Mouse (Mus musculus): ENCODE measurements around the gene Ptprk. TPM values are rescaled to one million over a fixed set of nuclear protein-coding genes. Genes with fewer than 3 reads are reported as not detected.

Ptprk gene
- total and polyA plus RNA-seq, 3 experiments: 8.6 to 21.0 (median 20.0) TPM

GRCm38 (mm10) chr10:28193630-28194029 is 119.0 kb downstream of the Ptprk start:
- Histone ChIP-seq H3K27me3 (ENCODE audit: control insufficient read depth, insufficient read depth, low read length) (no peaks in the 10 kb centered on the region), H3K36me3 (ENCODE audit: control insufficient read depth, insufficient read depth, low read length) (no peaks in the 10 kb centered on the region), H3K4me3 (no peak overlapping the region), H3K27ac (no peak overlapping the region), H3K79me2 (replicated peaks; ENCODE audit: control insufficient read depth, insufficient read depth, low read length) (no peaks in the 10 kb centered on the region), H3K9ac (ENCODE audit: low read depth, low read length) (no peak overlapping the region), H3K4me1 (ENCODE audit: control insufficient read depth, insufficient read depth, low read length) (no peaks in the 10 kb centered on the region)
- WGBS: 81% methylated on average over 5 of the region's 5 CpGs
- no peak for DNase-seq
- TF ChIP-seq EP300 (IDR thresholded peaks at IDR 0.05; ENCODE audit: insufficient read depth, low read depth, low read length) (no peak), POLR2A (IDR thresholded peaks at IDR 0.05; ENCODE audit: insufficient read depth, low read depth, low read length) (no peak), CTCF (IDR thresholded peaks at IDR 0.05) (no peak)
- intact Hi-C loops (cut with DNase I): no loop called here

- TF ChIP-seq EP300 (IDR thresholded peaks at IDR 0.05; ENCODE audit: insufficient read depth, low read depth, low read length) (no peak), CTCF (IDR thresholded peaks at IDR 0.05) (no peak), POLR2A (IDR thresholded peaks at IDR 0.05; ENCODE audit: insufficient read depth, low read depth, low read length) (no peak)
- Histone ChIP-seq H3K4me1 (ENCODE audit: control insufficient read depth, insufficient read depth, low read length) (no peaks in the 10 kb centered on the region), H3K79me2 (replicated peaks; ENCODE audit: control insufficient read depth, insufficient read depth, low read length) (no peaks in the 10 kb centered on the region), H3K36me3 (ENCODE audit: control insufficient read depth, insufficient read depth, low read length) (no peaks in the 10 kb centered on the region), H3K27ac (no peak overlapping the region), H3K4me3 (no peak overlapping the region), H3K27me3 (ENCODE audit: control insufficient read depth, insufficient read depth, low read length) (no peaks in the 10 kb centered on the region), H3K9ac (ENCODE audit: low read depth, low read length) (no peak overlapping the region)
- 91% methylated on average over 3 of the region's 3 CpGs for WGBS
- intact Hi-C loops (cut with DNase I): no loop called here
- no peak for DNase-seq
Measured at GRCm38 (mm10) chr10:28200609-28201008, 126.0 kb downstream of the Ptprk start.

GRCm38 (mm10) chr10:28209394-28209793 is 134.8 kb downstream of the Ptprk start:
- H3K4me3 ChIP-seq: no peak overlapping the region
- intact Hi-C loops (cut with DNase I): no loop called here

GRCm38 (mm10) chr10:28212083-28212482 is 137.5 kb downstream of the Ptprk start:
- Histone ChIP-seq H3K36me3 (ENCODE audit: control insufficient read depth, insufficient read depth, low read length) (no peaks in the 10 kb centered on the region; the same call in 1 of the 2 replicates), H3K27ac (no peak overlapping the region), H3K4me3 (no peak overlapping the region), H3K79me2 (replicated peaks; ENCODE audit: control insufficient read depth, insufficient read depth, low read length) (no peaks in the 10 kb centered on the region), H3K4me1 (ENCODE audit: control insufficient read depth, insufficient read depth, low read length) (peaks cover 1% of the 10 kb centered on the region; the same call in 1 of the 2 replicates), H3K9ac (ENCODE audit: low read depth, low read length) (no peak overlapping the region), H3K27me3 (ENCODE audit: control insufficient read depth, insufficient read depth, low read length) (no peaks in the 10 kb centered on the region)
- WGBS: 100% methylated on average over 1 of the region's 1 CpGs
- DNase-seq: no peak
- TF ChIP-seq EP300 (IDR thresholded peaks at IDR 0.05; ENCODE audit: insufficient read depth, low read depth, low read length): no peak
- no peak for TF ChIP-seq CTCF (IDR thresholded peaks at IDR 0.05)
- no peak for TF ChIP-seq POLR2A (IDR thresholded peaks at IDR 0.05; ENCODE audit: insufficient read depth, low read depth, low read length)
- intact Hi-C loops (cut with DNase I): no loop called here

More at GRCm38 (mm10) chr10:28209394-28209793, 134.8 kb downstream of the Ptprk start:
- H3K27me3 ChIP-seq (ENCODE audit: control insufficient read depth, insufficient read depth, low read length): no peaks in the 10 kb centered on the region
- no peaks in the 10 kb centered on the region for H3K79me2 ChIP-seq (replicated peaks; ENCODE audit: control insufficient read depth, insufficient read depth, low read length)
- no peaks in the 10 kb centered on the region; the same call in 1 of the 2 replicates for H3K4me1 ChIP-seq (ENCODE audit: control insufficient read depth, insufficient read depth, low read length)
- no peak overlapping the region for H3K9ac ChIP-seq (ENCODE audit: low read depth, low read length)
- no peak overlapping the region for H3K27ac ChIP-seq
- H3K36me3 ChIP-seq (ENCODE audit: control insufficient read depth, insufficient read depth, low read length): no peaks in the 10 kb centered on the region; the same call in 1 of the 2 replicates
- no peak for DNase-seq
- no peak for TF ChIP-seq CTCF (IDR thresholded peaks at IDR 0.05)
- no peak for TF ChIP-seq EP300 (IDR thresholded peaks at IDR 0.05; ENCODE audit: insufficient read depth, low read depth, low read length)
- TF ChIP-seq POLR2A (IDR thresholded peaks at IDR 0.05; ENCODE audit: insufficient read depth, low read depth, low read length): no peak

GRCm38 (mm10) chr10:28215153-28215552 is 140.5 kb downstream of the Ptprk start:
- Histone ChIP-seq H3K27me3 (ENCODE audit: control insufficient read depth, insufficient read depth, low read length) (no peaks in the 10 kb centered on the region), H3K4me1 (ENCODE audit: control insufficient read depth, insufficient read depth, low read length) (peaks cover 1% of the 10 kb centered on the region; the same call in 1 of the 2 replicates), H3K9ac (ENCODE audit: low read depth, low read length) (no peak overlapping the region), H3K27ac (no peak overlapping the region), H3K79me2 (replicated peaks; ENCODE audit: control insufficient read depth, insufficient read depth, low read length) (no peaks in the 10 kb centered on the region), H3K4me3 (no peak overlapping the region), H3K36me3 (ENCODE audit: control insufficient read depth, insufficient read depth, low read length) (no peaks in the 10 kb centered on the region)
- intact Hi-C loops (cut with DNase I): no loop called here
- DNase-seq: no peak
- 54% methylated on average over 6 of the region's 6 CpGs for WGBS
- TF ChIP-seq POLR2A (IDR thresholded peaks at IDR 0.05; ENCODE audit: insufficient read depth, low read depth, low read length) (no peak), CTCF (IDR thresholded peaks at IDR 0.05) (no peak), EP300 (IDR thresholded peaks at IDR 0.05; ENCODE audit: insufficient read depth, low read depth, low read length) (no peak)

GRCm38 (mm10) chr10:28223602-28224001 is 149.0 kb downstream of the Ptprk start:
- intact Hi-C loops (cut with DNase I): no loop called here
- Histone ChIP-seq H3K79me2 (replicated peaks; ENCODE audit: control insufficient read depth, insufficient read depth, low read length) (0 out of 2 replicates have a peak, but pooled peaks cover 1% of the 10 kb centered on the region), H3K9ac (ENCODE audit: low read depth, low read length) (no peak overlapping the region), H3K27ac (no peak overlapping the region), H3K4me3 (no peak overlapping the region), H3K4me1 (ENCODE audit: control insufficient read depth, insufficient read depth, low read length) (peaks cover 3% of the 10 kb centered on the region; the same call in 1 of the 2 replicates), H3K36me3 (ENCODE audit: control insufficient read depth, insufficient read depth, low read length) (no peaks in the 10 kb centered on the region), H3K27me3 (ENCODE audit: control insufficient read depth, insufficient read depth, low read length) (no peaks in the 10 kb centered on the region)
- no peak for TF ChIP-seq POLR2A (IDR thresholded peaks at IDR 0.05; ENCODE audit: insufficient read depth, low read depth, low read length)
- no peak for TF ChIP-seq CTCF (IDR thresholded peaks at IDR 0.05)
- WGBS: 84% methylated on average over 6 of the region's 6 CpGs
- no peak for DNase-seq
